Mouse (Mus musculus) heart, embryonic 11.5 days (tissue): Measurements from ENCODE around the gene Cul4a. TPM values are rescaled to one million over a fixed set of nuclear protein-coding genes. Genes with fewer than 3 reads are reported as not detected.

Experiments
- ATAC-seq: fragments of 200-750 bp; cut with Nextera tagmentation; replicated peaks from 2 replicates; pipeline ENCODE4 v1.8.0; 2017; ENCODE audit warnings: moderate library complexity; ENCODE audit not compliant: insufficient number of reproducible peaks, low FRiP score, low TSS enrichment
- H3K27ac ChIP-seq: fragments of 300-500 bp; sonication (generic); 2 replicates; pipeline ENCODE4 v1.5.1; 2014; ENCODE audit warnings: mild to moderate bottlenecking, low read depth, low read length
- H3K27me3 ChIP-seq: fragments of 300-500 bp; sonication (generic); 2 replicates; pipeline ENCODE4 v1.6.1; 2014; ENCODE audit warnings: mild to moderate bottlenecking, low read length, mixed read lengths; ENCODE audit not compliant: control insufficient read depth, insufficient read depth
- H3K36me3 ChIP-seq: fragments of 300-500 bp; sonication (generic); 2 replicates; pipeline ENCODE4 v1.6.1; 2014; ENCODE audit warnings: mild to moderate bottlenecking, low read length, moderate library complexity, mixed read lengths; ENCODE audit not compliant: control insufficient read depth, insufficient read depth
- H3K4me1 ChIP-seq: fragments of 300-500 bp; sonication (generic); 2 replicates; pipeline ENCODE4 v1.6.1; 2014; ENCODE audit warnings: low read length; ENCODE audit not compliant: control insufficient read depth, insufficient read depth
- H3K4me2 ChIP-seq: fragments of 300-500 bp; sonication (generic); 2 replicates; pipeline ENCODE4 v1.6.1; 2014; ENCODE audit warnings: mild to moderate bottlenecking, moderate library complexity
- H3K4me3 ChIP-seq: fragments of 300-500 bp; sonication (generic); 2 replicates; pipeline ENCODE4 v1.5.1; 2014; ENCODE audit warnings: low read depth, low read length
- H3K9ac ChIP-seq: fragments of 300-500 bp; sonication (generic); 2 replicates; pipeline ENCODE4 v1.6.1; 2014; ENCODE audit warnings: mild to moderate bottlenecking, low read depth, low read length, moderate library complexity
- H3K9me3 ChIP-seq: fragments of 300-500 bp; sonication (generic); replicated peaks from 2 replicates; pipeline ENCODE4 v1.6.1; 2016; ENCODE audit warnings: low read length; ENCODE audit not compliant: control insufficient read depth
- WGBS: fragments of 180-500 bp; shearing (Covaris S2); extraction: QIAGEN DNeasy Blood & Tissue Kit; methylation state at CpG from one replicate; pipeline ENCODE4 v1.1.7; 2014; ENCODE audit not compliant: insufficient replicate concordance; 5-methylcytosine and 5-hydroxymethylcytosine counted together
- polyA plus RNA-seq: library from polyadenylated mRNA; unstranded; fragments of >200 nt; fragmentation: Nextera tagmentation; extraction: Ambion mirVana; gene quantifications from 2 replicates; pipeline ENCODE4 v1.2.1, GENCODE M21; 2014

Cul4a gene
- polyA plus RNA-seq, 1 experiment from 2014 or later: 111 TPM

- Histone ChIP-seq H3K27ac (no peak overlapping the region), H3K9ac (no peak overlapping the region), H3K4me2 (no peak overlapping the region), H3K4me1 (no peaks in the 10 kb centered on the region), H3K4me3 (no peak overlapping the region), H3K9me3 (no peaks in the 10 kb centered on the region), H3K27me3 (no peaks in the 10 kb centered on the region), H3K36me3 (peaks cover 23% of the 10 kb centered on the region)
- ATAC-seq: no peak
- WGBS: 96% methylated on average over 2 of the region's 2 CpGs
Measured at GRCm38 (mm10) chr8:13149287-13149686, 43.9 kb downstream of the Cul4a start.

GRCm38 (mm10) chr8:13149866-13150265 is 44.4 kb downstream of the Cul4a start:
- H3K36me3 ChIP-seq: peaks cover 20% of the 10 kb centered on the region
- H3K27ac ChIP-seq: no peak overlapping the region
- no peak for ATAC-seq
- H3K9ac ChIP-seq: no peak overlapping the region
- H3K4me1 ChIP-seq: no peaks in the 10 kb centered on the region
- H3K4me3 ChIP-seq: no peak overlapping the region
- no peaks in the 10 kb centered on the region for H3K27me3 ChIP-seq
- no peak overlapping the region for H3K4me2 ChIP-seq
- H3K9me3 ChIP-seq: no peaks in the 10 kb centered on the region
- 57% methylated on average over 5 of the region's 5 CpGs for WGBS

GRCm38 (mm10) chr8:13150929-13151328 is 45.5 kb downstream of the Cul4a start:
- Histone ChIP-seq H3K36me3 (peaks cover 17% of the 10 kb centered on the region), H3K4me2 (no peak overlapping the region), H3K27me3 (no peaks in the 10 kb centered on the region), H3K9me3 (no peaks in the 10 kb centered on the region), H3K27ac (no peak overlapping the region), H3K9ac (0 out of 2 replicates have a peak overlapping the region, but pooled peaks have one; percentile 22), H3K4me1 (no peaks in the 10 kb centered on the region), H3K4me3 (no peak overlapping the region)
- no peak; the same call in 1 of the 2 replicates for ATAC-seq
- 69% methylated on average over 2 of the region's 2 CpGs for WGBS

GRCm38 (mm10) chr8:13154099-13154498 is 48.7 kb downstream of the Cul4a start:
- H3K9ac ChIP-seq: no peak overlapping the region
- no peaks in the 10 kb centered on the region for H3K9me3 ChIP-seq
- H3K4me3 ChIP-seq: no peak overlapping the region
- H3K27ac ChIP-seq: no peak overlapping the region
- peaks cover 4% of the 10 kb centered on the region for H3K36me3 ChIP-seq
- peaks cover 3% of the 10 kb centered on the region; the same call in 1 of the 2 replicates for H3K4me1 ChIP-seq
- no peak overlapping the region for H3K4me2 ChIP-seq
- ATAC-seq: no peak
- H3K27me3 ChIP-seq: no peaks in the 10 kb centered on the region
- 77% methylated on average over 9 of the region's 9 CpGs for WGBS

- no peaks in the 10 kb centered on the region for H3K9me3 ChIP-seq
- WGBS: 72% methylated on average over 9 of the region's 9 CpGs
- H3K4me3 ChIP-seq: no peak overlapping the region
- H3K27ac ChIP-seq: no peak overlapping the region
- H3K27me3 ChIP-seq: no peaks in the 10 kb centered on the region
- no peak overlapping the region for H3K9ac ChIP-seq
- peaks cover 9% of the 10 kb centered on the region for H3K4me1 ChIP-seq
- H3K4me2 ChIP-seq: no peak overlapping the region
- no peak for ATAC-seq
- no peaks in the 10 kb centered on the region for H3K36me3 ChIP-seq
Measured at GRCm38 (mm10) chr8:13155358-13155757, 49.9 kb downstream of the Cul4a start.

GRCm38 (mm10) chr8:13156327-13157097 is 51.1 kb downstream of the Cul4a start:
- ATAC-seq: no peak

GRCm38 (mm10) chr8:13158718-13159376 is 53.4 kb downstream of the Cul4a start, which contains the start of gene Lamp1:
Gene Lamp1 (plus strand): TSS chr8:13159161.
- peak; percentile 97 for ATAC-seq
- Histone ChIP-seq H3K4me1 (peaks cover 25% of the 10 kb centered on the region), H3K4me2 (peak within 1 kb of the TSS; percentile 93), H3K9me3 (no peaks in the 10 kb centered on the region), H3K4me3 (peak within 1 kb of the TSS; percentile 100), H3K36me3 (no peaks in the 10 kb centered on the region), H3K27ac (peak within 1 kb of the TSS; percentile 83), H3K27me3 (no peaks in the 10 kb centered on the region), H3K9ac (peak within 1 kb of the TSS; percentile 94)
- WGBS: 1% methylated on average over 47 of the region's 50 CpGs

More at GRCm38 (mm10) chr8:13156327-13157097, 51.1 kb downstream of the Cul4a start:
- Histone ChIP-seq H3K9ac (no peak overlapping the region), H3K9me3 (no peaks in the 10 kb centered on the region), H3K27me3 (no peaks in the 10 kb centered on the region), H3K4me1 (peaks cover 13% of the 10 kb centered on the region), H3K4me3 (no peak overlapping the region), H3K36me3 (no peaks in the 10 kb centered on the region), H3K27ac (0 out of 2 replicates have a peak overlapping the region, but pooled peaks have one; percentile 15), H3K4me2 (no peak overlapping the region)
- 74% methylated on average over 12 of the region's 12 CpGs for WGBS

- no peaks in the 10 kb centered on the region for H3K36me3 ChIP-seq
- H3K27ac ChIP-seq: peak overlapping the region; percentile 83
- H3K9me3 ChIP-seq: no peaks in the 10 kb centered on the region
- H3K4me3 ChIP-seq: peak overlapping the region; percentile 100
- H3K4me2 ChIP-seq: peak overlapping the region; percentile 93
- H3K4me1 ChIP-seq: peaks cover 25% of the 10 kb centered on the region
- ATAC-seq: peak; percentile 56
- peak overlapping the region; percentile 94 for H3K9ac ChIP-seq
- no peaks in the 10 kb centered on the region for H3K27me3 ChIP-seq
- 3% methylated on average over 28 of the region's 49 CpGs for WGBS
Measured at GRCm38 (mm10) chr8:13159377-13159881, 54.0 kb downstream of the Cul4a start.
